ENCODE assay signal across 28 mouse cellular contexts in the genomic region with DNA sequence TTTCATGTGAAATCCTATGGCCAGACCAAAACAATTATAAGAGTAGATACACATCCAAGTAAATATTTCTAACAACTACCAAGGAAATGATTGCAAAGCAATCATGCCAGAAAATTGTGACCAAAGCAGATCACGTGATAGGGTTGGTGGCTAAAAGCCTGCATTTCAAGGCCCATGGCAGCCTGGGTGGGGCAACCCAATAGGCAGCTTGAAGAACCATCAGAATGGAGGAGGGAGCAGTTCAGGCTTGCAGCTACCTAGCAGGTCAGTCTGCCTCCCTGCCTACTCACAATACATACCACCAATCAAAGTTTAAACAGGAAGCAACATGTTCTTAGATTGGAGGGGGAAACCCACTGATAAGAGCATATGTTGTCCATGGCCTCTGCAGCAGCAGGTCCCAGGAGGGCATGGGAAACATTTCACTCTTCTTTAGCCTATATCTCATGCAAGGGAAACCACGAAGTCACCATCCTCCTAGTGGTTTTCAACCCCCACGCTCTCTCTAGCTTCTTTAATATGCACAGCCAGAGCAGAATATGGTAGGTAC. TPM values are rescaled to one million over a fixed set of nuclear protein-coding genes. Genes with fewer than 3 reads are reported as not detected.
DNase-seq lines count a peak whose midpoint lies in the region; ATAC-seq and TF ChIP-seq lines count a peak whose summit lies in the region.
"Had no signal": no experiment of that assay in that cellular context is flagged by ENCODE, and none has a peak within 500 bp of the region (broad histone marks: within the 10 kb centered on the region; RNA-seq: fewer than 3 reads in every experiment).

No protein-coding gene starts in this region.

- TF ChIP-seq CTCF in intestine, postnatal 0 days (IDR thresholded peaks at IDR 0.05; ENCODE audit: low read depth), result no peak

- no peak; the same call in 1 of the 2 replicates for ATAC-seq in megakaryocyte, adult 5-6 weeks (ENCODE audit: poor library complexity, severe bottlenecking)
- peak; percentile 77 for ATAC-seq in CD4-positive, CD25-positive, alpha-beta regulatory T cell, adult 4 months
- ATAC-seq in hematopoietic stem cell, adult 5-6 weeks (replicated peaks in 1 of 2; ENCODE audit: insufficient read depth in 1 of 2, low FRiP score in 2 of 2, low TSS enrichment in 1 of 2, low read depth in 1 of 2, poor library complexity in 2 of 2, severe bottlenecking in 2 of 2), result peak; percentile 63 to 77
- ATAC-seq in stomach, embryonic 15.5 days (ENCODE audit: insufficient read depth, low FRiP score, low read depth), result 0 out of 2 replicates have a peak, but pooled peaks have one; percentile 35
- ATAC-seq in intestine, postnatal 0 days, result no peak

- peak overlapping the region; percentile 9 for H3K4me3 ChIP-seq in megakaryocyte, embryonic 14.5 days (replicated peaks)
- H3K4me3 ChIP-seq in stomach, embryonic 15.5 days (replicated peaks), result no peak overlapping the region
- H3K4me3 ChIP-seq in intestine, postnatal 0 days (ENCODE audit: low read depth, low read length), result no peak overlapping the region
- H3K4me3 ChIP-seq: erythroblast, embryonic 14.5 days; forebrain, embryonic 13.5 days; heart, adult 2 months; heart, embryonic 15.5 days; hindbrain, embryonic 10.5 days; left cerebral cortex, adult 2 months; neural tube, embryonic 13.5 days had no signal

- DNase-seq in kidney, postnatal 4 days, result no peak
- no peak for DNase-seq in gastrocnemius, adult 18-20 months (ENCODE audit: low spot score)
- DNase-seq: adrenal gland, postnatal 36 days; B cell, adult 2 months; cerebellum, adult 18-20 months; cerebellum, postnatal 36 days; gastrocnemius, postnatal 25 days; heart, adult 2 months; kidney, adult 9 months; kidney, postnatal 25 days; left cerebral cortex, postnatal 4 days; liver; lung, postnatal 10 days; right cerebral cortex, postnatal 14 days; thymus, postnatal 14 days had no signal

- no peak overlapping the region for H3K4me2 ChIP-seq in stomach, embryonic 15.5 days
- no peak overlapping the region for H3K4me2 ChIP-seq in intestine, postnatal 0 days (replicated peaks; ENCODE audit: low read depth)
- H3K4me2 ChIP-seq: forebrain, embryonic 13.5 days; heart, embryonic 15.5 days; midbrain, embryonic 11.5 days; neural tube, embryonic 13.5 days had no signal

- H3K27ac ChIP-seq in stomach, embryonic 15.5 days, result peak overlapping the region; percentile 49; the same call in 1 of the 2 replicates
- H3K27ac ChIP-seq in intestine, postnatal 0 days (ENCODE audit: low read depth, low read length), result no peak overlapping the region
- H3K27ac ChIP-seq: forebrain, embryonic 13.5 days; heart, adult 2 months; heart, embryonic 15.5 days; hindbrain, embryonic 10.5 days; left cerebral cortex, adult 2 months; neural tube, embryonic 13.5 days had no signal

- H3K36me3 ChIP-seq in megakaryocyte, embryonic 14.5 days (replicated peaks; ENCODE audit: low read length), result peaks cover 8% of the 10 kb centered on the region
- H3K36me3 ChIP-seq in stomach, embryonic 15.5 days, result no peaks in the 10 kb centered on the region
- no peaks in the 10 kb centered on the region for H3K36me3 ChIP-seq in intestine, postnatal 0 days (ENCODE audit: control insufficient read depth, insufficient read depth)
- H3K36me3 ChIP-seq: heart, embryonic 15.5 days had no signal

- peaks cover 9% of the 10 kb centered on the region for H3K9me3 ChIP-seq in megakaryocyte, embryonic 14.5 days
- H3K9me3 ChIP-seq in stomach, embryonic 15.5 days, result no peaks in the 10 kb centered on the region
- H3K9me3 ChIP-seq in intestine, postnatal 0 days (ENCODE audit: control insufficient read depth), result no peaks in the 10 kb centered on the region
- H3K9me3 ChIP-seq: forebrain, embryonic 13.5 days; heart, embryonic 15.5 days; hindbrain, embryonic 10.5 days; neural tube, embryonic 13.5 days had no signal

- no peak overlapping the region for H3K9ac ChIP-seq in stomach, embryonic 15.5 days
- H3K9ac ChIP-seq in intestine, postnatal 0 days (ENCODE audit: low read depth, low read length), result no peak overlapping the region
- H3K9ac ChIP-seq: forebrain, embryonic 13.5 days; heart, embryonic 15.5 days; neural tube, embryonic 13.5 days had no signal

- WGBS in stomach, embryonic 15.5 days, result 72% methylated on average over 3 of the region's 3 CpGs
- 79% methylated on average over 3 of the region's 3 CpGs for WGBS in intestine, postnatal 0 days

- peaks cover 18% of the 10 kb centered on the region for H3K27me3 ChIP-seq in megakaryocyte, embryonic 14.5 days (replicated peaks)
- H3K27me3 ChIP-seq in stomach, embryonic 15.5 days (replicated peaks), result no peaks in the 10 kb centered on the region
- no peaks in the 10 kb centered on the region for H3K27me3 ChIP-seq in intestine, postnatal 0 days (replicated peaks; ENCODE audit: control insufficient read depth, insufficient read depth, low read length)
- H3K27me3 ChIP-seq: forebrain, embryonic 13.5 days; heart, embryonic 15.5 days; neural tube, embryonic 13.5 days had no signal

- peaks cover 28% of the 10 kb centered on the region for H3K4me1 ChIP-seq in megakaryocyte, embryonic 14.5 days
- H3K4me1 ChIP-seq in stomach, embryonic 15.5 days, result no peaks in the 10 kb centered on the region
- H3K4me1 ChIP-seq in intestine, postnatal 0 days (replicated peaks; ENCODE audit: control insufficient read depth, insufficient read depth, low read length), result no peaks in the 10 kb centered on the region
- H3K4me1 ChIP-seq: forebrain, embryonic 13.5 days; heart, embryonic 15.5 days; hindbrain, embryonic 10.5 days; neural tube, embryonic 13.5 days had no signal

RNA-seq across cellular contexts. Expression of gene Atg10, which starts 7.0 kb away (rescaled TPM):
- 0.46 TPM in 1 of 2 replicates, not detected in the other for polyA plus RNA-seq in megakaryocyte, embryonic 14.5 days (2012; ENCODE audit: insufficient read depth, low replicate concordance)
- total RNA-seq in megakaryocyte, adult 5-6 weeks (2015), result 10.0 and 11.4 TPM in 2 replicates
- total RNA-seq in megakaryocyte, adult 5-6 weeks (2017), result 7.5 TPM in 2 replicates
- polyA plus RNA-seq in CD4-positive, CD25-positive, alpha-beta regulatory T cell, adult 4 months (2017; shearing (Covaris generic)), result 10 to 100 TPM; 20.0 to 21.7 TPM
- 11.7 and 17.8 TPM in 2 replicates for total RNA-seq in hematopoietic stem cell, adult 5-6 weeks (2017)
- 12.6 and 12.8 TPM in 2 replicates for polyA plus RNA-seq in stomach, embryonic 15.5 days (2015; fragmentation: Nextera tagmentation; extraction: Ambion mirVana)
- 10 to 100 TPM; 11.3 to 13.9 TPM for total RNA-seq in gastrocnemius, adult 18-20 months (2021)
- 24.5 and 29.1 TPM in 2 replicates for polyA plus RNA-seq in intestine, postnatal 0 days (2015; fragmentation: Nextera tagmentation; extraction: Ambion mirVana)
- polyA plus RNA-seq: erythroblast, embryonic 14.5 days had no signal

Comparison
In these comparisons a context has a peak if more than half of its experiments do, and no peak if none do; other contexts are left out.
1. ATAC-seq: peak in CD4-positive, CD25-positive, alpha-beta regulatory T cell, adult 4 months (single experiment), hematopoietic stem cell, adult 5-6 weeks (2 of 2) and stomach, embryonic 15.5 days (single experiment); none in megakaryocyte, adult 5-6 weeks (single experiment) and intestine, postnatal 0 days (single experiment).